Mouse (Mus musculus) T-helper 17 cell (primary cell): ENCODE data around the gene Accs.

ENCODE experiments used
- in situ Hi-C, 2 experiments: fragments of 300-600 bp; cut with MboI, MseI; formaldehyde crosslinking; loops; 1 replicate in 1 of 2; 2 replicates in 1 of 2; pipeline ENCODE4 v1.15.1; 2025; ENCODE audit warnings: high pct_unique_total_duplicates in 2 of 2

Gene Accs

GRCm38 (mm10) chr2:93849505-93850089 lies at the start of gene Accs:
Gene Accs, minus strand, starts transcription at chr2:93849943.
- in situ Hi-C loops = loop anchor here (5.0 to 10.0 kb wide), 2 partner anchors 47 to 325 kb away; no protein-coding TSS in a partner anchor

- in situ Hi-C loops = no loop called here
These were observed 42.0 kb upstream of the Accs start for GRCm38 (mm10) chr2:93891611-93892280.

DNA sequence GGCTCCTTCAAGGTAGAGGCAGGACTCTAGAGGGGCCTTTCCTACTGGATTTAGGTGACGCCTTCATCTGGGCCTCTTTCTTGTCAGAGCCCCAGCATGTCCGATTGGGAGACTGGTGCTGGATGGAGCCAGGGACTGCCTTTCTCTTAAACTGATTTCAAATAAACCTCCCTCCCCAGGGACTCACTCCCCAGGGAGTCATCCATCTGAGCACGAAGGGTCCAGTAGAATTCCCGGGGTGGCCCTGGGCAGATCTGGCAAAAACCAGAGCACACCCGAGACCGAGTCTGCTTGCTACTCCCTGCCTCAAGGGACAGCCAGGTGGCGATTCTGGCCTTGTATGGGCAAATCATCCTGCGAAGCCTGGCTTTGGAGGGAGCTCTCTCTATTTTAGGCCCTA lies 40.4 kb upstream of the Accs start:
- in situ Hi-C loops = no loop called here

DNA sequence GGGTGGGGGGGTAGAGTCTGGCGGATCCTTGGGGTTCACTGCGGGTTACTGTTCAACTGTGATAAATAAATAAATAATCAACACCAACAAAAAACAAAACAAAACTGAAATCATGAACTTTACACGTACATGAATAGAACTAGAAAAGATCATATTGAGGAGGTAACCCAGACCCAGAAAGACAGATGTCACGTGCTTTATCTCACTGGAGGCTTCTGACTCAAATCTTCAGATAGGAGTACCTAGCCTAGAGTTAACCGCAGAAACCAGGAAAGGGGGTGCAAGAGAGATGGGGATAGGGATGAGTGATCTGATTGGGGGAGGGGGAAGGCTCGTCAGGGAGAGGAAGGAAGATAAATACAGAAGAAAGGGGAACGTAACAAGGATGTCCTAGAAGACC lies 39.3 kb upstream of the Accs start:
- in situ Hi-C loops = loop anchor here in 1 of 2 experiments (10.0 kb wide), 1 partner anchor 1674 kb away; no protein-coding TSS in a partner anchor

- in situ Hi-C loops = loop anchor here in 1 of 2 experiments (10.0 kb wide), 1 partner anchor 1674 kb away; no protein-coding TSS in a partner anchor
These were observed 38.6 kb upstream of the Accs start for GRCm38 (mm10) chr2:93888366-93888765.

- in situ Hi-C loops = loop anchor here in 1 of 2 experiments (10.0 kb wide), 1 partner anchor 1672 kb away; no protein-coding TSS in a partner anchor
These were observed 37.5 kb upstream of the Accs start for GRCm38 (mm10) chr2:93887273-93887672.

DNA sequence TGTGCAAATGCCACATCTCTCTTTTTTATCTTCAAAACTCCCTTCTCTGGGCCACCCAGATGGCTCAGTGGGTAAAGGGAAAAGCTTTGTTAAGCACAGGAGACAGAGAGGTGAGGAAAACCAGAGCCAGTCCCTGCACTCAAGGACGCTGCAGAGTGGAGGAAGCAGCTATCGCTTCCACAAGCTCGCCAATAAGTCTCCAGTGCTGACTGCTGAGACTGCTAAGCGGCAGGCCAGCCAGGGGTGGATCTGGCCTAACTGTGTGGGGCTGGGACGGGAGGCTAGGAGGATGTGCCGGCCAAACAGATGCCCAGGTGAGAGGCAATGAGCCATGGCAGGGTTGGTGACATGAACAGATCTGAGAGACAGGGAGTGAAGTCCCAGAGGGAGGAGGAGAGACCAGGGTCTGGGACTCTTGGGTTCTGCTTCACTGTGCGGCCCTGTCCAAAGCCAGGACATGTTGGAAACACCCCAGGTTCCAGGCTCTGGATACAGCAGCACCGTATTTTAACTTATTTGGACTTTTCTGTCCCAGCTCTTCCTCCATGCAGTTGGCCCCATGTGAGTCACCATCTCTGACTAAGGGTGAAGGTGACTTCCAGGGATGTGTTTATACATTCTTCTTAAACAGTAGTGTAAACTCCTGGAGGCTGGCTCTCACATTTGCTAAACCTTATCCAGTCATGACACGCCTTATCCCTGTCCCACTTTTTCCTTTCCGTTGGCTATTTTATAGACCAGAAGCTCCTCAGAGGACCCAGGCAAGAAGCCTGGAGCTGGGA lies 36.5 kb upstream of the Accs start:
- in situ Hi-C loops = loop anchor here in 1 of 2 experiments (10.0 kb wide), 1 partner anchor 1671 kb away; no protein-coding TSS in a partner anchor

DNA sequence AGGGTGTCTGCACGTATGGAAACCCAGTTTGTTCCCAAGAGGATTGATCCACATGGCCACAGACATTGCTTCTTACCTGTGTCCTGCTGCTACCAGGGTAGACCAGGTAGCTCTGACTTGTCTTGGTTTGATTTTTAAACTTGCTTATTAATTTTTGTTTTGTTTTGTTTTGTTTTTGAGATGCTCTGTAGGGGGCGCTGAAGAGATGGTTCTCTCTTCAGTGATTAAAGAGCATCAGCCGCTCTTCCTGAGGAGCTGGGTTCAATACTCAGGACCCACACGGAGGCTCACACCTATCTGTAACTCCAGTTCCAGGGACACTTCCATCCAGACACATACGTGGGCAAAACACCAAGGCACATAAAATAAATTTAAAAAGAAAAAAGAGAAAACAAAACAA lies 33.3 kb upstream of the Accs start:
- in situ Hi-C loops = loop anchor here in 1 of 2 experiments (10.0 kb wide), 1 partner anchor 1668 kb away; no protein-coding TSS in a partner anchor

DNA sequence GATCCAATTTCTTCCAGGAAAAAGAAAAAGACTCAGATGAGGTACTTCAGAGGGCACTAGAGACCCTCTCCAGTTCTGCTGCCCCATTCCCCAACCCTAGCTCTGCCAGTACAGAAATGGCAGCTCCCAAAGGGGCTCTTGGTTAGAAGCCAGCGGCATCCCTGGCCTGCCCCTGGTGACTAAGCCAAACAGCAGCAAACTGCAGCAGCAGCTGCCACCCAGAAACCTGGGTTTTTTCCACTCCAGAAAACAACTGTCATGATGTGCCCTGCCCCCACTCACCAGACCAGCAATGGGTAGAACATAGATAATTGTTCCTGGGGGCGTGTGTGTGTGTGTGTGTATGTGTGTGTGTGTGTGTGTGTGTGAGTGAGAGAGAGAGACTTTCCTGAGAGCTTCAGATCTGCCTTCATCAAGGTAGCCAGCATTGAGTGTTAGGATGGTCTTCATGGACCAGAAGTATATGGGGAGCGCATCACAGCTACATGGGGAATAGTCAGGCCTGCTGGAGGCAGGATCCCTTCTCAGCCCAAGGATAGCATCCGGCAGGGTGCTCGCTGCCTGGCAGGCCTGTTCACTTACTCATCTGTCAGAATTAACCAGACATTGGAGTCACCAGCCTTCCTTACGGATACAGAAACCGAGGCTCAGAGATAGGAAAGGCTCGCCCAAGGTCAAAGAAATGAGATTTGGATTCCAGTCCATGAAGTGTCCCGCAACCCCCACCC lies 32.1 kb upstream of the Accs start:
- in situ Hi-C loops = loop anchor here in 1 of 2 experiments (10.0 kb wide), 1 partner anchor 1667 kb away; no protein-coding TSS in a partner anchor

- in situ Hi-C loops = loop anchor here in 1 of 2 experiments (10.0 kb wide), 1 partner anchor 1666 kb away; no protein-coding TSS in a partner anchor
These were observed 31.2 kb upstream of the Accs start for GRCm38 (mm10) chr2:93880981-93881380.

- in situ Hi-C loops = loop anchor here in 1 of 2 experiments (10.0 kb wide), 1 partner anchor 1666 kb away; no protein-coding TSS in a partner anchor
These were observed 30.7 kb upstream of the Accs start for GRCm38 (mm10) chr2:93880450-93880849.

- in situ Hi-C loops = loop anchor here in 1 of 2 experiments (10.0 kb wide), 1 partner anchor 388 kb away; no protein-coding TSS in a partner anchor
These were observed 27.3 kb upstream of the Accs start for GRCm38 (mm10) chr2:93877005-93877404.

- in situ Hi-C loops = loop anchor here in 1 of 2 experiments (10.0 kb wide), 1 partner anchor 390 kb away; no protein-coding TSS in a partner anchor
These were observed 24.9 kb upstream of the Accs start for GRCm38 (mm10) chr2:93874606-93875005.

DNA sequence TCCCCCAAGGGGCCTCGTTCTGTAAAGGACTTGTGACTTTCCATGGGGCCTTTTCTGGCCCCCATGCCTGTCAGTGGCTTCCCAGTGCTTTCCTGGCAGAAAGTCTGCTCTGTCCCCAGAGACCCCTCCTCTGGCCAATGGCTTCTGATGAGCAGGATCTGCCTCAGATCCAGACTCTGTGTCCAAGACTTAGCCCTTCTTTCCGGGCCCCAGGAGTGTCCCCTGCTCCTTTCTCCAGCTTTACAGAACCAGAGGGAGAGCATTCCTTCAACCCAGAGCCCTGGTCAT lies 24.4 kb upstream of the Accs start:
- in situ Hi-C loops = loop anchor here in 1 of 2 experiments (10.0 kb wide), 1 partner anchor 391 kb away; no protein-coding TSS in a partner anchor

DNA sequence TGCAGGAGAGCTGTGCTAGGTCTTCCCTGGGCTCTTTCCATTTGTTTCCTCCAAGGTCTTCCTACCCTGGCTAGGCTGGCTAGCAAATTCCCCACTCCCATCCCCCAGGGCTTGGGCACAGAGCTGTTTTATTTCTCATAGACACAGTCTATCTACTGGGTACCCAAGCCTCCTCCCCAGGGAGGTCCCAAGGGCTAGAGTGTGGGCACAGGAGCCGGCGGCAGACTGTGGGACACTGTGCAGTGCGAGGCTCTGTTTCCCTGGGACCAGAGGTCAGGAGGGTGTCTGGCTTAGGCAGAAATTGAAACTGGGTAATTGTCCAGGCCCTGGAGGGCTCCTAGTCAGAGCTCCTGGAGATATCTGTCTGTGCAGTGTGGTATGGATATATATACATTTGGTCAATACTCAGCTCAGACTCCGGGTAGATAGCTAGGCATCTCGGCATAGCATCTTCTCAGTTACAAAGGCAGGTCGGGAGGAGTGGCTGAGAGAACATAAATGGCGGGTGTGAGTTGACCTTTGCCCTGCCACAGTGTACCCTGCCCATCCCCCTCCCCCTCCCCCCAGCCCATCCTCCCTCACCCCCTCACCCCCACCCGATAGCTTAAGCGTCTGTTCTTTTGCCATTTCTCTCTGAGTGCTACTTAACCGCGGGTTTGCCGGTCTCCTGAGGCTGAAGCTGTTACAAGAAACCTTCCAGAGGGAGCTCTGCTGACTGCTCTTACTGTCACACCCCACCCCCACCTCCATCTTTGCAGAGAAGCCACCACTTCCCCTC lies 23.9 kb upstream of the Accs start:
- in situ Hi-C loops = loop anchor here in 1 of 2 experiments (10.0 kb wide), 1 partner anchor 391 kb away; no protein-coding TSS in a partner anchor

DNA sequence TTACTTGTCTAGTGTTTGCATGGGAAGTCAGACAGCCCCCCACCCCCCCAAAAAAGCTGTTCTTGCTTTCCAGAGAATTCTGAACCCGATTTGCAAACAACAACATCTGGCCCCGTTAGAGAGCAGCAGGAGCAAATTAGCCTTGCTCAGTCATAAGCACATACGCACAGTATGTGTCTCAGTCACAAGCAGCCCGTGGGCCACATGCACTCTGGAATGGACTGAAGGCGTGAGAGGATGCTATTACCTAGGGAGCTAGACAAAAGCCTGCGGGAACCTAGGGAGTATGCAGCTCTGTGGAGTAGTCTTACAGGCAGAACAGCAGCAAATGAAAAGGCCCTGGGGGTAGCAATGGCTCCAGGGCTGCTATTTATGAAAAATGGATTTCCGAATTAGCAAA lies 22.5 kb upstream of the Accs start:
- in situ Hi-C loops = loop anchor here in 1 of 2 experiments (10.0 kb wide), 1 partner anchor 393 kb away; no protein-coding TSS in a partner anchor

GRCm38 (mm10) chr2:93871411-93871925 lies 21.7 kb upstream of the Accs start:
- in situ Hi-C loops = loop anchor here in 1 of 2 experiments (10.0 kb wide), 1 partner anchor 393 kb away; no protein-coding TSS in a partner anchor

- in situ Hi-C loops = loop anchor here in 1 of 2 experiments (10.0 kb wide), 1 partner anchor 394 kb away; no protein-coding TSS in a partner anchor
These were observed 21.1 kb upstream of the Accs start for GRCm38 (mm10) chr2:93870842-93871241.

DNA sequence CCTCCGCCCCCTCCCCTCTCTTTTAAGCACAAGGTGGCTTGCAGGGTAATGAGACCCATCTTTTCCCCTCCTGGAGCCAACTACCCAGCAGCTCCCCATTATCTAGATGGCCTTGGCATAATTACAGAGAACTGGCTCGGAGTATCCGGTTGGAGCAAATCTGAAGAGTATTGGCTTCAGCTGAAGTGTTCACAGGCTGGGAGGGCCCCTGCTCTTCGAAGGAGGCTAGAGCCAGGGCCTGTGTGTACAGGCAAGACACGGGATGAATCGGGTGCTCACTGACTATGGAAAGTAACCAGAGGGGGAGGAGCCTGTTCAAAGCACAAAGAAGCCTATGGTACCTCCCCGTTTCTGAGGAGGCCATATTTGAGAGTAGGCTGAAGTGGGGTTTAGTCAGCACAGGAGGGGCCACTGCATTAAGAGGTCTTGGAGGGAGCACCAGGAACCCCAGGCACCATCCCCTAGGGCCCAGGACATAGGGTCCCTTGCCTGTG lies 19.4 kb upstream of the Accs start, which contains the start of gene Accsl:
Accsl (minus strand) TSS at position 51 of the 494 bp plus-strand sequence.
- in situ Hi-C loops = loop anchor here in 1 of 2 experiments (5.0 kb wide), 1 partner anchor 133 kb away; no protein-coding TSS in a partner anchor
